Mouse (Mus musculus) thymus, adult 2 months (tissue): ENCODE data around the gene Trpc4ap.

ENCODE experiments used
- CTCF ChIP-seq: fragments of 200-500 bp; IDR thresholded peaks from 2 replicates; pipeline ENCODE4 v1.5.1; 2012; ENCODE audit warnings: mild to moderate bottlenecking, control low read depth, low read length, moderate library complexity, borderline replicate concordance; ENCODE audit not compliant: control insufficient read depth, poor library complexity, insufficient read depth; ENCODE audit errors: extremely low read depth
- POLR2A ChIP-seq: fragments of 200-500 bp; IDR thresholded peaks from 2 replicates; pipeline ENCODE4 v1.6.1; 2012; ENCODE audit warnings: mild to moderate bottlenecking, low read length, control low read depth, moderate library complexity; ENCODE audit not compliant: control insufficient read depth, poor library complexity, insufficient read depth; ENCODE audit errors: extremely low read depth

- TF ChIP-seq POLR2A (no peak), CTCF (no peak)
These were observed 28.4 kb upstream of the Trpc4ap start for GRCm38 (mm10) chr2:155720585-155720984.
